Mouse (Mus musculus): ENCODE measurements around the gene 1700023F06Rik. TPM values are rescaled to one million over a fixed set of nuclear protein-coding genes. Genes with fewer than 3 reads are reported as not detected.

The 1700023F06Rik gene
- total RNA-seq (2021): not detected
- long read RNA-seq, experiment 1: 0 reads
- long read RNA-seq, experiment 2: 0 reads

DNA sequence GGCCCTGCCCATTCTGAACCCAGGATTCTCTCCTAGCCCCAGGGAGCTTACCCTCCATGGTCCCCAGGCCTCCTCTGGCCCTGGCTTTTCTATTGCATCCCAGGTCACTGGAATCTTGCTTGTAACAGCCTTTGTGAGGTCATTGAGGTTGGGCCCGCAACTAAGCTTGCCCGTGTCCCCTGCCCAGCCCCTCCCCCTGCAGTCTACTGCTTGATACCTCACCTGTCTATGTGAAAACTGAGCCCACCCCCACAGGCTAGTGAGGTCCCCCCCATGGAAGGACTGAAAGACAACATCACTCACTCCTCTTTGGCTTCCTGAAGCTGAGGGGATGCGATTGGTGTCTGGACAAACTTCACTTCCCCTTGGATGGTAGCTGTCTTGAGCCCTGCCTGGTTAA lies at the start of gene 1700023F06Rik:
Gene 1700023F06Rik, minus strand, starts transcription at position 101 of the 400 bp plus-strand sequence.
- no peak for DNase-seq (ENCODE audit: low spot score in 2 of 2)

DNA sequence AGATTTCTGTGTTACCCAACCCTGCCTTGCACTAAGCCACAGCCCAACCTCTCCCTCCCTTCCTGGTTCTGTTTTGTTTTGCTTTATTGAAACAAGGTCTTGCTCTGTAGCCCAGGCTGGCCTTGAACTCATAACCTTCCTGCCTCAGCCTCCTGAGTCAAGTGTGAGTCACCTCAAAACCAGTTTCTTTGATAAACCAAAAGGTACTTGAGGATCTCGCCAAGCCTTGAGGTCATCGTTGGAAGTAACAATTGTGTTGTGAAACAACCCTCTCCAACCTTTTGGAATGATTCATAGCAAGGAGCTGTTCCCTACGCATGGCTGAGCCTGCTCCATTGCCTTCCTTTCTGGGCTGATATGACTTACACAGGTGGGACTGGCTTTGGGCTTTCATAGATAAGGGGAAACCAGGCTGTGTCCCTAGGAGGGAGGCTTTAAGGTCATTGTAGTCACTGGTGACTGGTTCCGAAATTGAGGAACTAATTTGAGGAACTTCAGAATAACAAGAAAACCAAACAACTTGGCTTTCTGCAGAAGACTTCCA lies 49.7 kb upstream of the 1700023F06Rik start:
- no peak for DNase-seq (ENCODE audit: low spot score in 2 of 2)

- DNase-seq (ENCODE audit: low spot score in 2 of 2): no peak
Observed at GRCm38 (mm10) chr11:103253605-103254004, 45.2 kb upstream of the 1700023F06Rik start.

GRCm38 (mm10) chr11:103252380-103252779 lies 44.0 kb upstream of the 1700023F06Rik start:
- DNase-seq (ENCODE audit: low spot score in 2 of 2): no peak

- DNase-seq (ENCODE audit: low spot score in 2 of 2): no peak
Observed at GRCm38 (mm10) chr11:103250324-103250723, 42.0 kb upstream of the 1700023F06Rik start.

DNA sequence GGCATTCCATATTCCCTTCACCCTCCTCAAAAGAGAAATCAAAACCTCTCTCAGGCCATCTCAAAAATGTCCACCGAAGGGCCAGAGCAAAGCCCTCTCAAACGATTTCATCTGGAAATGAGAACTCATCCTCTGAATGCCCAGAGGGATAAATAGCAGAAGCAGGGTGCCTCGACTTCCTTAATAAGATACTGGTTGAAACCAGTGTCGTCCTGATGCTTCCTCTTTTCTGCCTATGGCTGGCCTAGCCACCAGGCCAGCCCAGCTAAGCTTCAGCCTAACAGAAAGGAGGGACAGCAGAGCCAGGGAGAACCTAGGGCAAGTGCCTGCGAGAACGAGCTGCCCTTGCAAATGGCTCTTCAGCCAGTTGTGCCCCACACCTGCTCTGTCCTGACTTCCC lies 41.2 kb upstream of the 1700023F06Rik start:
- DNase-seq (ENCODE audit: low spot score in 2 of 2): no peak

- DNase-seq (ENCODE audit: low spot score in 2 of 2): no peak
Observed at GRCm38 (mm10) chr11:103248837-103249236, 40.5 kb upstream of the 1700023F06Rik start.

DNA sequence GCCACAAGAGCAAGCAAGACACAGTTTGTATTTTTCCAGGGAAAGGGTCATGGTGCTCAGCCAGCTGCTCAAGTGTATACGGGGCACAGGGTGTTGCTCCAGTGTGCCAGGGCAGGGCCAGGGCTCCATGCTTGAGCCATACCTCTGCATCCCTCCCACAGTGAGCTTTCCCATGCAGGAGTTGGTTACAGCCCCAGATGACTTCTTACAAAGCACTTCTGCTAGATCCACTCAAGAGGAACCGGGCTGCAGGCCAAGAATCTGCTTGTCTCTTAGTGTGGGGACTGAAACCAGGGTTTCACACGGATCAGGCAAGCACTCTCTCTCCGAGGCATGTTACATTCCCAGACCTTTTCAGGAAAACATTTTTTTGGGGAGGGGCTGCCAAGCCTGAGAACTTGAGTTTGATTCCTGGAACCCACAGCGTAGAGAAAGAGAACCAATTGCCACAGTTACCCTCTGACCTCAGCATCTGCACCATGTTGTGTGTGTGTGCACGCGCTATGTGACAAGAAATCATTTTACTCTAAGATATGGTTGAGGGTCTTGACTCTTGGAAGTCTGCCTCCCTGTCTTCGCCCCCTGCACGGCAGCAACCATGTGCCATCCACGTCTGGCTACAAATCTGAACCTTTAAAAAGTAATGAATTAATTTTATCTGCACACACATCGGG lies 39.3 kb upstream of the 1700023F06Rik start:
- DNase-seq (ENCODE audit: low spot score in 2 of 2): peak in 1 of 2 experiments; percentile 84

- DNase-seq (ENCODE audit: low spot score in 2 of 2): no peak
Observed at GRCm38 (mm10) chr11:103246731-103247290, 38.5 kb upstream of the 1700023F06Rik start.

- DNase-seq (ENCODE audit: low spot score in 2 of 2): peak in 1 of 2 experiments; percentile 61
Observed at GRCm38 (mm10) chr11:103246081-103246730, 37.8 kb upstream of the 1700023F06Rik start.

GRCm38 (mm10) chr11:103244856-103245255 lies 36.5 kb upstream of the 1700023F06Rik start:
- DNase-seq (ENCODE audit: low spot score in 2 of 2): no peak

DNA sequence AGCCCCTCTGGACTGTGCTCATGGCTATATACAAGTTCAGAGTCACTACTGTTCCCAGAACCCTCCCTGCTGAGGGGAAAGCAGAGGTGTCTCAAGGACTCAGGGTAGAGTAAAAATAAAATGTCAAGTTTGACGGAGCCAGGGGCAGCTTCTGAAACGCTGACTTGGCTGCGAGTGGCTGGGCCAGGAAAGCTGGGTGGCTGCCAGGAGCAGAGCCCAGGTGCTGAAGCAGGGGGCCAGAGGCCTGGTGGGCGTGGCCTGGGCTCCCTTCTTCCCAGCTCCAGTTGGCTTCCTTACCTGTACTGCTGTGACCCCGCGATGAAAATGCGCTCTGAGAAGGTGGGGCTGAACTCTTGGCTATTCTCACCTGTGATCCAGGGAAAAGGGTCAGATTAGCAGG lies 32.4 kb upstream of the 1700023F06Rik start:
- no peak for DNase-seq (ENCODE audit: low spot score in 2 of 2)

DNA sequence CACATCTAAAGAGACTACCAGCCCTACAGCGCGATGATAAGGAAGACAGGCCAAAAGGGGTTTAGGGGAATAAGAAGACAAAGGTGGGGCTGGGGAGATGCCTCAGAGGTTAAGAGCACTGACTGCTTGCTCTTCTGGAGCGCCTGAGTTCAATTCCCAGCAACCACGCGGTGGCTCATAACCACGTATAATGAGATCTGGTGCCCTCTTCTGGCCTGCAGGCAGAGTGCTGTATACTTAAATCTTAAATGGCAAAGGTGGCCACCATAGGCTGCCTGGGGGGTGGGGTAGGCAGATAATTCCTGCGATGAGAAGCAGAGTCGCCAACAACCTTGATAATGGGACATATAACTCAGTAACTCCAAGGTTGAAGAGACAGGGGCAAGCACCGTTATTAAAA lies 29.4 kb upstream of the 1700023F06Rik start:
- peak in 1 of 2 experiments; percentile 6 for DNase-seq (ENCODE audit: low spot score in 2 of 2)

DNA sequence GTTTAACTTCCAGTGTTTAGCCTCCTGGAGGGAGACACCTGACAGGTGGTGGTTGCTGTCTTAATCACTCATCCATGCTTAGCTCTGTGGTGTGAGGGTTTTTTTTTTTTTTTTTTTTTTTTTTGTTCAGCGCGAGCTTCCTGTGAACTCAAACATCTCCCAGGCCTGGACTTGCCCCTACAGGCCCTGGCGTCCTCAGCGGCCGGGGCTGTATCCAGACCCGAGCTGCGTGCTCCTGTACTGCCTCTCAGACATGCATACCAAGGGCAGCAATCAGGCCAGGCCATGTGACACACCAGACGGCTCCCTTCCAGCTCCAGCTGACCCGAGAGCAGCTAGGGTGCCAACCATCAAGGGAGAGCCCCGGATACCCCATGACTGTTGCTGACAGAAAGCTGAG lies 28.5 kb upstream of the 1700023F06Rik start:
- no peak for DNase-seq (ENCODE audit: low spot score in 2 of 2)

DNA sequence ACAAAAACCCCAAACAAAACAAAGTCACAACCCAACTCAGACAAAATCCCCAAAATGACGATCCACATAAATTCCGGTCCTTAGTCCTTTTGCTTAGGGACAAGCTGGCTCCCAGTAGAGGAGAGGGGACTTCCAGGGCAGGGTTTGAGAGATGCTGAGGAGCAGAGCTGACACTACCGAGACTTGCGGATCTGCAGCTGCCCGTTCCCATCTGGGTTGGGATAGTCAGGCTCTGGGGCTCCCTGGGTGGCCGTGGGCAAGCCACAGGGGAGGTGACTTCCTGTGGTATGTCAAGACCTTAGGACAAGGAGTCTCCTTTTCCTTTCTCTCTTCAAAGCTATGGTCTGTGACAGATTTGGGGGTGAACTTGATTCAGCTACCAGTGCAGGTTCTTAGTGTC lies 28.1 kb upstream of the 1700023F06Rik start:
- no peak for DNase-seq (ENCODE audit: low spot score in 2 of 2)

- DNase-seq (ENCODE audit: low spot score in 2 of 2): peak in 1 of 2 experiments; percentile 70
Observed at GRCm38 (mm10) chr11:103235702-103236101, 27.3 kb upstream of the 1700023F06Rik start.

DNA sequence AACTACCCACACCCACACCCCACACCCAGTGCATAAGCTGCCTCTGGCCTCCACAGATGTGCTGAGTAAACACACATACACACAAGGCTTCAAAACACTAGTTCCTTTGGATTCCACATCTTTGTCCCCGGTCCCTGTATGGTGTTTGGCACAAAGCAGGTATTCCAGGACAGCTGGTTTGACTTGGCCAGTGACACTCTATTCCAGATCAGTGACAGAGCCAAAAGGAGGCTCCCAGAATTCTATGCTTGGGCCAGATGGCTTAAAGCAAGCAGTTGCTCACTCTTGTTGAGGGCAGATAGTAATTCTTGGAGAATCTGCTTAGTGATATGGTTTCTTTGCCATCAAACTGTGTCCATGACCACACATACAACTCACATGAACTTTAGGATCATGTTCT lies 26.1 kb upstream of the 1700023F06Rik start:
- no peak for DNase-seq (ENCODE audit: low spot score in 2 of 2)

DNA sequence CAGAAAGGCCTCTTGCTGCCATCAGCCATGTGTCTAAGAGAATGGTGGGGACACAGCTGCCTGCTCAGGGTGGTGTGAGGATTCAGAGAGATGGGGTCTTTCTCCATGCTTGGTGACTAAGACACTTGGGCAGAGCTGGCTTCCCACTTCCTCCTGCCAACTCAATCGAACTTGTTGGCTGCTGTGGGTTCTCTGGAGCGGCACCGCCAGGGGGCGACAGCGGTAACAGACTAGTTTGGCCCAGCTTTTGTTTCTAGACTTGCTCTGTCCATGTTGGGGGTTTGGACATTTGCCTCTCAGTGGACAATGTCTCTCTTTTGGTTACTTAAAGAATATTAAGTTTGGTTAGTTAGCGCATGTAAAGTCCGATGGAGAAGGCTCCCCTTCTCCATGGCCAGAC lies 24.6 kb upstream of the 1700023F06Rik start:
- DNase-seq (ENCODE audit: low spot score in 2 of 2): peak; percentile 76 to 86

GRCm38 (mm10) chr11:103231367-103231766 lies 23.0 kb upstream of the 1700023F06Rik start:
- DNase-seq (ENCODE audit: low spot score in 2 of 2): no peak

DNA sequence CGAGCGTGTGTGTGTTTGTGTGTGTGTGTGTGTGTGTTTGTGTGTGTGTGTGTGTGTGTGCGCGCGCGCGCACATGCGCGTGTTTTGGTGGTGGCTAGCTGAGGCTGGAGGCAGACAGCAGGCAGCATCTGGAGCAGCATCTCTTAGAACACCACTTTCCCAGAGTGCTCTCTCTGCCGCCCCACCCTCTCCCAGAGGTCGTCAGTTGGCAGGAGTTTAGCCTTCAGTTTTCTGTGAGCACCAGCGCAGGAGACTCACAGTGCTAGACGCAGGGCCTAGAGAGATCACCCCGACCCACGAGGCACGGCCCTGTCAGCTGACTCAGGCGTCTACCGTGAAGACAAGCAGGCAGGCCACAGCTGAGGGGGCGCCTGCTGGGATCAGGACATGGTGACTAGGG lies 22.3 kb upstream of the 1700023F06Rik start:
- peak in 1 of 2 experiments; percentile 58 for DNase-seq (ENCODE audit: low spot score in 2 of 2)

- no peak for DNase-seq (ENCODE audit: low spot score in 2 of 2)
Observed at GRCm38 (mm10) chr11:103229608-103230007, 21.2 kb upstream of the 1700023F06Rik start.

DNA sequence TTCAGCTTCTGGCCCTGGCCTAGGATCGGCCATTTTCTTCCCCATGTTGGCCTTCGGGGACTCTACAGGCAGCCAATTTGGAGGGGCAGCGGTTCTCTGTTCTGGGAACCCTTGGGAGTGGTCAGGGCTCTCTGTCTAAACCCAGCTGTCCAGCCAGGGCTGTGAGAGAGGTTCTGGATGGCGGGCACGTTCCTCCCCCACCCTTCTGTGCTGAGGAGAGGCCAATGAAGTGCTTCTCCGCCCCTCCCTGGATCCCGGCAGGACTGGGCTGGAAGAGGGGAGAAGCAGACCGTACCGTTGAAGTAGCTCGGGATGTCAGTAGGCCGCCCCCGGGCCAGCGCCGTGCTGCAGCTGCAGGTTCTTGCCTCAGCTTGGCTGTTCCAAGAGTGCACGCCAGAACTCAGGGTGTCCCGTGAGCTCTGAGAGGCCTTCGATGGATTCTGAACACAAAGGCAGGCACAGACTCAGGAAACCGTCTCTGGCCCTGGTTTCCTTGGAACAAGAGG lies 15.6 kb upstream of the 1700023F06Rik start:
- DNase-seq (ENCODE audit: low spot score in 2 of 2): peak in 1 of 2 experiments; percentile 50

Data from gastrocnemius, postnatal 4 days (tissue).